Mouse (Mus musculus) gastrocnemius, postnatal 14 days (tissue): Measurements from ENCODE around the gene Ptch2. TPM values are rescaled to one million over a fixed set of nuclear protein-coding genes. Genes with fewer than 3 reads are reported as not detected.
A peak's percentile ranks its signal among the peaks of the same experiment; 100 is the strongest.

Experiments
- DNase-seq: peaks from one replicate; pipeline ENCODE4 v3.0.0; 2021; ENCODE audit warnings: mixed read lengths
- intact Hi-C: fragments of 180-260 bp; cut with DNase I; formaldehyde crosslinking; loops from one replicate; pipeline ENCODE4 v1.15.1; 2025; ENCODE audit warnings: low total_unique reads
- total RNA-seq, 2 experiments: library from RNA; stranded (reverse); gene quantifications; 2 replicates each; pipeline ENCODE4 v1.2.3; 2021

Gene Ptch2
- total RNA-seq, 2 experiments from 2014 or later: 3.8 to 5.9 TPM

GRCm38 (mm10) chr4:117098764-117099036 lies 2.8 kb downstream of the Ptch2 start:
- DNase-seq: no peak
- intact Hi-C loops: no loop called here

GRCm38 (mm10) chr4:117100036-117100435 lies 4.2 kb downstream of the Ptch2 start:
- DNase-seq: no peak
- intact Hi-C loops: no loop called here

GRCm38 (mm10) chr4:117101218-117101617 lies 5.3 kb downstream of the Ptch2 start:
- intact Hi-C loops: no loop called here
- DNase-seq: no peak

GRCm38 (mm10) chr4:117104672-117105071 lies 8.8 kb downstream of the Ptch2 start:
- DNase-seq: no peak

GRCm38 (mm10) chr4:117105127-117105526 lies 9.3 kb downstream of the Ptch2 start:
- no peak for DNase-seq
- intact Hi-C loops: no loop called here

More at GRCm38 (mm10) chr4:117104672-117105071, 8.8 kb downstream of the Ptch2 start:
- intact Hi-C loops: no loop called here

GRCm38 (mm10) chr4:117107813-117108523 lies 12.1 kb downstream of the Ptch2 start:
- intact Hi-C loops: no loop called here
- no peak for DNase-seq

- intact Hi-C loops: no loop called here
- no peak for DNase-seq
These were observed 12.6 kb downstream of the Ptch2 start for GRCm38 (mm10) chr4:117108524-117108849.

- intact Hi-C loops: no loop called here
- DNase-seq: no peak
These were observed 13.5 kb downstream of the Ptch2 start for GRCm38 (mm10) chr4:117109330-117109729.

- intact Hi-C loops: no loop called here
- DNase-seq: no peak
These were observed 14.4 kb downstream of the Ptch2 start for GRCm38 (mm10) chr4:117110249-117110648.

- intact Hi-C loops: no loop called here
- DNase-seq: no peak
These were observed 15.1 kb downstream of the Ptch2 start for GRCm38 (mm10) chr4:117110985-117111384.

- no peak for DNase-seq
- intact Hi-C loops: no loop called here
These were observed 17.4 kb downstream of the Ptch2 start for GRCm38 (mm10) chr4:117113237-117113636.

- intact Hi-C loops: no loop called here
- DNase-seq: no peak
These were observed 19.7 kb downstream of the Ptch2 start for GRCm38 (mm10) chr4:117115592-117115991.

GRCm38 (mm10) chr4:117117931-117118330 lies 22.1 kb downstream of the Ptch2 start:
- intact Hi-C loops: no loop called here
- no peak for DNase-seq

- intact Hi-C loops: loop anchor here (5.0 kb wide), 1 partner anchor 117 kb away; no protein-coding TSS in a partner anchor
- DNase-seq: no peak
These were observed 23.8 kb downstream of the Ptch2 start for GRCm38 (mm10) chr4:117119636-117120035.

GRCm38 (mm10) chr4:117120052-117120444 lies 24.2 kb downstream of the Ptch2 start:
- intact Hi-C loops: loop anchor here (5.0 kb wide), 1 partner anchor 118 kb away; no protein-coding TSS in a partner anchor
- no peak for DNase-seq

- intact Hi-C loops: loop anchor here (5.0 kb wide), 1 partner anchor 118 kb away; no protein-coding TSS in a partner anchor
- DNase-seq: peak; percentile 96
These were observed 24.9 kb downstream of the Ptch2 start for GRCm38 (mm10) chr4:117120445-117121414.

- DNase-seq: no peak
- intact Hi-C loops: loop anchor here (5.0 kb wide), 1 partner anchor 120 kb away; no protein-coding TSS in a partner anchor
These were observed 26.3 kb downstream of the Ptch2 start for GRCm38 (mm10) chr4:117122209-117122608.

GRCm38 (mm10) chr4:117123546-117124217 lies 27.8 kb downstream of the Ptch2 start:
- intact Hi-C loops: loop anchor here (5.0 kb wide), 1 partner anchor 121 kb away; no protein-coding TSS in a partner anchor
- no peak for DNase-seq

GRCm38 (mm10) chr4:117124218-117124517 lies 28.3 kb downstream of the Ptch2 start:
- intact Hi-C loops: loop anchor here (5.0 kb wide), 1 partner anchor 122 kb away; no protein-coding TSS in a partner anchor
- no peak for DNase-seq
